Mouse (Mus musculus) layer of hippocampus, postnatal 36 days (tissue): ENCODE measurements around the gene Tm9sf3. TPM values are rescaled to one million over a fixed set of nuclear protein-coding genes. Genes with fewer than 3 reads are reported as not detected.

Experiments
- DNase-seq, 2 experiments: peaks; one replicate each; pipeline ENCODE4 v3.0.0; 2022
- total RNA-seq, 2 experiments: library from RNA; stranded (reverse); gene quantifications; 2 replicates each; pipeline ENCODE4 v1.2.3; 2021

Tm9sf3 gene
- total RNA-seq, 2 experiments from 2014 or later = 121 to 128 TPM

DNA sequence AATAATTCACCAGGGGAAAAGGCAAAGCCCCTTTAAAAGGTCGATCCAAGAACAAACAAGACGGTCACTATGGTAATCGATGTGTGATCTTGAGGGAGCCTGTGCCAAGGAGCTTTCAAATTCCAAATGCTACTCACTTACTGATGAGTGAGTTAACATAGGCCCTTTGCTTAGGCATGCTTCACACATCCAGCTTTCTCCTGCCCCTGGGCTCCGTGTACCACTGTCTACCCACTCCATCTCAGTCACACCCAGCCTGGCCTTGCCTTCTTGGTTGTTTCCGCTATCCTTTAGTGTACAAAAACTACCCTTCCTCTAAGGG lies 97.9 kb downstream of the Tm9sf3 start:
- no peak for DNase-seq

DNA sequence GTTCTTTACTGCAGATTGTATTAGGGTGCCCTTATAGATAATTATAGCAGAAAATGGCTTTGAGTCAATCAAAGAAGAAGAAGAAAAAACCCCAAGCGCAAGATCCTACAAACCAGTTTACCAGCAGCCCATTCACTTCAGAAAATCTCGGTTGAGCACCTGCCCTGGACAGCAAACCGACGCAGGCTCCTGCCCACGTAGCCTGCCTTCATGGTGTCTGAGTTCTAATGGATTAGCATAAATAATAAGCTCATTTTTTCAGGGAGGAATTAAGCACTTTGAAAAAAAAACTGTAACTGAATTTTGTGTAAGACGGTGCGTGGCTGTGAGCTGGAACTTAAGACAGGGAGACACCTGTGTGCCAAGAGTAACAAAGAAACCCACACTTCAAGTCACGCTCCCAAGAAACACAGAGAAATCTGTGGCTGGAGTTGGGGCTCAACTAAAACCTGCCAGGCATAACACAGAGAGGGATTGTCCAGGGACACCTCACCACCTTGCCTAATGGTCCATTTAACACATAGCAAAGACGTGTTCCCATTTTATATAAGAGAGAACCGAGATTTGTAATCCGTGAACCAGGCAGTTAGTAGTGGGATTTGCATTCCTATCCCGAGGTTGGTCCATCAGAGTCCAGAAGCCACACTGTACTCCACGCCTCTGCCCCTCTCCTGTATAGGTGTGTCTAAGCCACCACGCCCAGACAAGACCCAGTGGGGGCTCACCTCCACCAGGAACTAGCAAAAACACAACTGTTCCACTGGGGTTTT lies 98.5 kb downstream of the Tm9sf3 start:
- DNase-seq = no peak

DNA sequence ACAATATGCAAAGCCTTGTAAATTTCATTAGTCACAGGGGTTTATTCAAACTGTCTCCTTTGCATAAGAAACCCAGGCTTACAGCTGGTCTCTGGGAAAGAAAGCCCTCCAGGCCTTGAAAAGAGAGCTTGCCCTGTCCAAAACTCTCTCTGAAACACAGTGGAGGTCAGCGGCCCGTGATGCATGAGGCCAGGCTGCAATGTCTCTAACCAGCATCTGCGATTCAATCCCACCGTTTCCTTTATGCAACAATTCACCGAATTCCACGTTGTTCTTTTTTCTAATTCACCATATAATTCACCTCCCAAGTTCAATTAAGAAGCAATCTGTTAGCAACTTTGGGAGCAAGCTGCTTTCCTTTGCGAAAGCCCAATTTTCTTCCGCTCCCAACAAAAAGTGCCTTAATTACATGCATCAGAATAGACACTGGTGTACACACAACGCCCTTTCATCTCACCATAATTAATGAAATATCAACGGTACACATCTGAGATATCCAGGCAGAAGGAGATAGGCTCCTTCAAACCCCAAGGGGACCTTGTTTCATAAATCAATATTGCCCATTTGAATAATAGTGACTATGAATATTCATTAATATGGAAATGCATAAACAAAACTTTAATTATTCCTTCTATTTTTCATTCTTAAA lies 99.2 kb downstream of the Tm9sf3 start:
- DNase-seq = no peak

Other genes with a start within 250 kb of the Tm9sf3 start
- gene Dntt, start 234.7 kb downstream of the Tm9sf3 start, total RNA-seq = not detected
- 10 to 100 TPM; 11.6 to 16.6 TPM for gene Opalin, start 186.9 kb downstream of the Tm9sf3 start, total RNA-seq
- gene Tll2, start 57.2 kb downstream of the Tm9sf3 start, total RNA-seq = under 1 TPM; 0.58 to 0.85 TPM
- 1 to 10 TPM; 1.9 to 2.3 TPM for gene Pik3ap1, start 121.1 kb upstream of the Tm9sf3 start, total RNA-seq
- gene Lcor, start 218.6 kb upstream of the Tm9sf3 start, total RNA-seq = 10 to 100 TPM; 19.0 to 21.4 TPM